Mouse (Mus musculus): ENCODE results near the gene Immp2l. TPM values are rescaled to one million over a fixed set of nuclear protein-coding genes. Genes with fewer than 3 reads are reported as not detected.

The Immp2l gene
- polyA plus RNA-seq, 1 experiment from 2014 or later = 12.8 TPM

GRCm38 (mm10) chr12:41250123-41250522, 226.2 kb downstream of the Immp2l start:
- Histone ChIP-seq H3K4me1 (replicated peaks; ENCODE audit: control insufficient read depth, insufficient read depth, low read length) (no peaks in the 10 kb centered on the region), H3K9me3 (ENCODE audit: control insufficient read depth, low read length) (no peaks in the 10 kb centered on the region), H3K9ac (ENCODE audit: low read length) (no peak overlapping the region), H3K27ac (ENCODE audit: low read length) (no peak overlapping the region), H3K27me3 (ENCODE audit: control insufficient read depth, insufficient read depth, low read depth, low read length) (no peaks in the 10 kb centered on the region), H3K4me3 (ENCODE audit: low read length) (no peak overlapping the region), H3K4me2 (ENCODE audit: low read depth, low read length) (no peak overlapping the region), H3K36me3 (ENCODE audit: control insufficient read depth, insufficient read depth, low read length) (no peaks in the 10 kb centered on the region)
- no peak for ATAC-seq (ENCODE audit: low read depth)
- 77% methylated on average over 3 of the region's 3 CpGs for WGBS

GRCm38 (mm10) chr12:41257905-41258304, 234.0 kb downstream of the Immp2l start:
- no peak overlapping the region for H3K4me2 ChIP-seq (ENCODE audit: low read depth, low read length)
- 72% methylated on average over 2 of the region's 2 CpGs for WGBS
- H3K9me3 ChIP-seq (ENCODE audit: control insufficient read depth, low read length) = no peaks in the 10 kb centered on the region
- H3K9ac ChIP-seq (ENCODE audit: low read length) = no peak overlapping the region
- H3K4me1 ChIP-seq (replicated peaks; ENCODE audit: control insufficient read depth, insufficient read depth, low read length) = no peaks in the 10 kb centered on the region
- no peak for ATAC-seq (ENCODE audit: low read depth)
- no peak overlapping the region for H3K4me3 ChIP-seq (ENCODE audit: low read length)
- no peaks in the 10 kb centered on the region for H3K36me3 ChIP-seq (ENCODE audit: control insufficient read depth, insufficient read depth, low read length)
- no peak overlapping the region for H3K27ac ChIP-seq (ENCODE audit: low read length)
- H3K27me3 ChIP-seq (ENCODE audit: control insufficient read depth, insufficient read depth, low read depth, low read length) = no peaks in the 10 kb centered on the region

- Histone ChIP-seq H3K27ac (ENCODE audit: low read length) (no peak overlapping the region), H3K9me3 (ENCODE audit: control insufficient read depth, low read length) (no peaks in the 10 kb centered on the region), H3K4me2 (ENCODE audit: low read depth, low read length) (no peak overlapping the region), H3K9ac (ENCODE audit: low read length) (no peak overlapping the region), H3K4me3 (ENCODE audit: low read length) (no peak overlapping the region), H3K27me3 (ENCODE audit: control insufficient read depth, insufficient read depth, low read depth, low read length) (no peaks in the 10 kb centered on the region), H3K36me3 (ENCODE audit: control insufficient read depth, insufficient read depth, low read length) (no peaks in the 10 kb centered on the region), H3K4me1 (replicated peaks; ENCODE audit: control insufficient read depth, insufficient read depth, low read length) (no peaks in the 10 kb centered on the region)
- 63% methylated on average over 2 of the region's 2 CpGs for whole genome bisulfite sequencing
- ATAC-seq (ENCODE audit: low read depth) = no peak
Observed at GRCm38 (mm10) chr12:41259608-41260007, 235.7 kb downstream of the Immp2l start.

- ATAC-seq (ENCODE audit: low read depth) = no peak
- 83% methylated on average over 8 of the region's 8 CpGs for WGBS
Observed at GRCm38 (mm10) chr12:41274136-41274535, 250.2 kb downstream of the Immp2l start.

GRCm38 (mm10) chr12:41275361-41275760, 251.5 kb downstream of the Immp2l start:
- Histone ChIP-seq H3K9me3 (ENCODE audit: control insufficient read depth, low read length) (no peaks in the 10 kb centered on the region), H3K36me3 (ENCODE audit: control insufficient read depth, insufficient read depth, low read length) (no peaks in the 10 kb centered on the region), H3K27me3 (ENCODE audit: control insufficient read depth, insufficient read depth, low read depth, low read length) (no peaks in the 10 kb centered on the region), H3K9ac (ENCODE audit: low read length) (no peak overlapping the region), H3K4me3 (ENCODE audit: low read length) (no peak overlapping the region), H3K4me2 (ENCODE audit: low read depth, low read length) (no peak overlapping the region), H3K4me1 (replicated peaks; ENCODE audit: control insufficient read depth, insufficient read depth, low read length) (no peaks in the 10 kb centered on the region; the same call in 1 of the 2 replicates), H3K27ac (ENCODE audit: low read length) (no peak overlapping the region)
- ATAC-seq (ENCODE audit: low read depth) = peak; percentile 49; the same call in 1 of the 2 replicates
- 20% methylated on average over 3 of the region's 3 CpGs for WGBS

More at GRCm38 (mm10) chr12:41274136-41274535, 250.2 kb downstream of the Immp2l start:
- H3K27ac ChIP-seq (ENCODE audit: low read length) = no peak overlapping the region
- no peak overlapping the region for H3K4me3 ChIP-seq (ENCODE audit: low read length)
- no peaks in the 10 kb centered on the region; the same call in 1 of the 2 replicates for H3K4me1 ChIP-seq (replicated peaks; ENCODE audit: control insufficient read depth, insufficient read depth, low read length)
- H3K36me3 ChIP-seq (ENCODE audit: control insufficient read depth, insufficient read depth, low read length) = no peaks in the 10 kb centered on the region
- H3K9me3 ChIP-seq (ENCODE audit: control insufficient read depth, low read length) = no peaks in the 10 kb centered on the region
- no peak overlapping the region for H3K4me2 ChIP-seq (ENCODE audit: low read depth, low read length)
- H3K9ac ChIP-seq (ENCODE audit: low read length) = no peak overlapping the region
- no peaks in the 10 kb centered on the region for H3K27me3 ChIP-seq (ENCODE audit: control insufficient read depth, insufficient read depth, low read depth, low read length)

GRCm38 (mm10) chr12:41277896-41278295, 254.0 kb downstream of the Immp2l start:
- Histone ChIP-seq H3K27me3 (ENCODE audit: control insufficient read depth, insufficient read depth, low read depth, low read length) (no peaks in the 10 kb centered on the region), H3K36me3 (ENCODE audit: control insufficient read depth, insufficient read depth, low read length) (no peaks in the 10 kb centered on the region), H3K9me3 (ENCODE audit: control insufficient read depth, low read length) (no peaks in the 10 kb centered on the region), H3K9ac (ENCODE audit: low read length) (no peak overlapping the region), H3K4me2 (ENCODE audit: low read depth, low read length) (no peak overlapping the region), H3K4me1 (replicated peaks; ENCODE audit: control insufficient read depth, insufficient read depth, low read length) (no peaks in the 10 kb centered on the region; the same call in 1 of the 2 replicates), H3K4me3 (ENCODE audit: low read length) (no peak overlapping the region), H3K27ac (ENCODE audit: low read length) (no peak overlapping the region)
- no peak for ATAC-seq (ENCODE audit: low read depth)
- WGBS = 91% methylated on average over 1 of the region's 1 CpGs

GRCm38 (mm10) chr12:41289047-41289446, 265.2 kb downstream of the Immp2l start:
- no peak overlapping the region for H3K27ac ChIP-seq (ENCODE audit: low read length)
- H3K27me3 ChIP-seq (ENCODE audit: control insufficient read depth, insufficient read depth, low read depth, low read length) = no peaks in the 10 kb centered on the region
- H3K4me3 ChIP-seq (ENCODE audit: low read length) = no peak overlapping the region
- no peaks in the 10 kb centered on the region for H3K9me3 ChIP-seq (ENCODE audit: control insufficient read depth, low read length)
- 95% methylated on average over 3 of the region's 3 CpGs for WGBS
- no peak for ATAC-seq (ENCODE audit: low read depth)
- no peaks in the 10 kb centered on the region for H3K4me1 ChIP-seq (replicated peaks; ENCODE audit: control insufficient read depth, insufficient read depth, low read length)
- H3K36me3 ChIP-seq (ENCODE audit: control insufficient read depth, insufficient read depth, low read length) = no peaks in the 10 kb centered on the region
- no peak overlapping the region for H3K9ac ChIP-seq (ENCODE audit: low read length)
- no peak overlapping the region for H3K4me2 ChIP-seq (ENCODE audit: low read depth, low read length)

- ATAC-seq (ENCODE audit: low read depth) = no peak
- no peaks in the 10 kb centered on the region for H3K4me1 ChIP-seq (replicated peaks; ENCODE audit: control insufficient read depth, insufficient read depth, low read length)
- no peak overlapping the region for H3K4me3 ChIP-seq (ENCODE audit: low read length)
- no peaks in the 10 kb centered on the region for H3K9me3 ChIP-seq (ENCODE audit: control insufficient read depth, low read length)
- 79% methylated on average over 3 of the region's 3 CpGs for WGBS
- H3K4me2 ChIP-seq (ENCODE audit: low read depth, low read length) = no peak overlapping the region
- H3K27ac ChIP-seq (ENCODE audit: low read length) = no peak overlapping the region
- H3K27me3 ChIP-seq (ENCODE audit: control insufficient read depth, insufficient read depth, low read depth, low read length) = no peaks in the 10 kb centered on the region
- no peaks in the 10 kb centered on the region for H3K36me3 ChIP-seq (ENCODE audit: control insufficient read depth, insufficient read depth, low read length)
- no peak overlapping the region for H3K9ac ChIP-seq (ENCODE audit: low read length)
Observed at GRCm38 (mm10) chr12:41307015-41307414, 283.1 kb downstream of the Immp2l start.

GRCm38 (mm10) chr12:41308726-41309680, 285.1 kb downstream of the Immp2l start:
- Histone ChIP-seq H3K9me3 (ENCODE audit: control insufficient read depth, low read length) (no peaks in the 10 kb centered on the region), H3K9ac (ENCODE audit: low read length) (no peak overlapping the region), H3K4me3 (ENCODE audit: low read length) (no peak overlapping the region), H3K27me3 (ENCODE audit: control insufficient read depth, insufficient read depth, low read depth, low read length) (no peaks in the 10 kb centered on the region), H3K4me2 (ENCODE audit: low read depth, low read length) (no peak overlapping the region), H3K36me3 (ENCODE audit: control insufficient read depth, insufficient read depth, low read length) (no peaks in the 10 kb centered on the region), H3K4me1 (replicated peaks; ENCODE audit: control insufficient read depth, insufficient read depth, low read length) (0 out of 2 replicates have a peak, but pooled peaks cover 3% of the 10 kb centered on the region), H3K27ac (ENCODE audit: low read length) (no peak overlapping the region)
- WGBS = 75% methylated on average over 6 of the region's 6 CpGs
- no peak for ATAC-seq (ENCODE audit: low read depth)

Data from lung, embryonic 16.5 days (tissue).